Mouse (Mus musculus) CH12.LX (cell line): ENCODE data around the gene Zfp637. TPM values are rescaled to one million over a fixed set of nuclear protein-coding genes. Genes with fewer than 3 reads are reported as not detected.

Source experiments
- DNase-seq: peaks from one replicate; pipeline ENCODE4 v3.0.0-alpha.2; 2013; ENCODE audit errors: extremely low read depth
- H3K27ac ChIP-seq: 2 replicates; pipeline ENCODE4 v1.5.1; 2012; ENCODE audit warnings: low read depth, mild to moderate bottlenecking, control low read depth, moderate library complexity; ENCODE audit not compliant: insufficient read depth
- H3K27me3 ChIP-seq: replicated peaks from 2 replicates; pipeline ENCODE3; 2012; ENCODE audit warnings: inconsistent platforms
- H3K36me3 ChIP-seq, 2 experiments: replicated peaks in 1 of 2; 2 replicates each; pipeline versions ENCODE3 to v1.6.1; 2012; ENCODE audit warnings: inconsistent platforms in 1 of 2, low read length in 1 of 2, mild to moderate bottlenecking in 1 of 2, mixed read lengths in 1 of 2, moderate library complexity in 1 of 2; ENCODE audit not compliant: control insufficient read depth in 1 of 2, insufficient read depth in 1 of 2
- H3K4me1 ChIP-seq, 2 experiments: 2 replicates each; pipeline ENCODE4 v1.6.1; 2012; ENCODE audit warnings: inconsistent platforms in 1 of 2, moderate library complexity in 1 of 2; ENCODE audit not compliant: insufficient read depth in 2 of 2, control insufficient read depth in 1 of 2
- H3K4me2 ChIP-seq: 2 replicates; pipeline ENCODE4 v1.6.1; 2012; ENCODE audit warnings: low read depth, mild to moderate bottlenecking, control low read depth; ENCODE audit not compliant: poor library complexity, insufficient read depth, severe bottlenecking
- H3K4me3 ChIP-seq, 3 experiments: fragments of 150-350 bp in 1 of 3; sonication (generic) in 1 of 3; replicated peaks in 1 of 3; 2 replicates each; pipeline versions ENCODE3 to v1.5.1; 2011 to 2012; ENCODE audit warnings: low read depth in 2 of 3, low read length in 2 of 3, mild to moderate bottlenecking in 2 of 3, moderate library complexity in 2 of 3, control low read depth in 1 of 3, improper control_type of control experiment in 1 of 3, inconsistent platforms in 1 of 3, mixed read lengths in 1 of 3; ENCODE audit not compliant: poor library complexity in 1 of 3
- H3K79me2 ChIP-seq: replicated peaks from 2 replicates; pipeline ENCODE4 v1.6.1; 2012; ENCODE audit warnings: mild to moderate bottlenecking, moderate library complexity; ENCODE audit not compliant: control insufficient read depth, poor library complexity, insufficient read depth, severe bottlenecking; ENCODE audit errors: extremely low read depth
- H3K9ac ChIP-seq: 2 replicates; pipeline ENCODE4 v1.6.1; 2012; ENCODE audit warnings: low read depth, mild to moderate bottlenecking, control low read depth, moderate library complexity; ENCODE audit not compliant: insufficient read depth
- H3K9me3 ChIP-seq: replicated peaks from 2 replicates; pipeline ENCODE3; 2012; ENCODE audit warnings: low read length, inconsistent platforms, mixed read lengths
- BHLHE40 ChIP-seq: IDR thresholded peaks from 2 replicates; pipeline ENCODE4 v1.6.1; 2011; ENCODE audit warnings: mild to moderate bottlenecking, low read depth, low read length, improper control_type of control experiment
- CHD1 ChIP-seq: IDR thresholded peaks from 2 replicates; pipeline ENCODE4 v1.6.1; 2012; ENCODE audit warnings: low read depth, low read length, improper control_type of control experiment, inconsistent platforms
- CHD2 ChIP-seq: IDR thresholded peaks from 2 replicates; pipeline ENCODE4 v1.6.1; 2011; ENCODE audit warnings: low read length, improper control_type of control experiment
- CTCF ChIP-seq, 2 experiments: IDR thresholded peaks in 1 of 2; conservative IDR thresholded peaks in 1 of 2; 2 replicates each; pipeline ENCODE4 v1.5.1; 2011 to 2012; ENCODE audit warnings: low read depth in 2 of 2, low read length in 2 of 2, improper control_type of control experiment in 1 of 2, inconsistent platforms in 1 of 2, mild to moderate bottlenecking in 1 of 2, moderate library complexity in 1 of 2
- E2F4 ChIP-seq: IDR thresholded peaks from 2 replicates; pipeline ENCODE4 v1.6.1; 2011; ENCODE audit warnings: low read depth, low read length, improper control_type of control experiment; ENCODE audit not compliant: insufficient replicate concordance
- ELF1 ChIP-seq: IDR thresholded peaks from 2 replicates; pipeline ENCODE4 v1.6.1; 2014; ENCODE audit warnings: low read depth, mild to moderate bottlenecking, inconsistent platforms, low read length, improper control_type of control experiment
- EP300 ChIP-seq: IDR thresholded peaks from 2 replicates; pipeline ENCODE4 v1.6.1; 2011; ENCODE audit warnings: low read length, improper control_type of control experiment
- ETS1 ChIP-seq: conservative IDR thresholded peaks from 2 replicates; pipeline ENCODE4 v1.6.1; 2012; ENCODE audit warnings: low read depth, mild to moderate bottlenecking, inconsistent platforms, low read length, improper control_type of control experiment, moderate library complexity
- GABPA ChIP-seq: IDR thresholded peaks from 2 replicates; pipeline ENCODE4 v1.6.1; 2012; ENCODE audit warnings: low read depth, low read length, improper control_type of control experiment, inconsistent platforms; ENCODE audit not compliant: insufficient replicate concordance
- HCFC1 ChIP-seq: IDR thresholded peaks from 2 replicates; pipeline ENCODE4 v1.6.1; 2012; ENCODE audit warnings: low read depth, mild to moderate bottlenecking, inconsistent platforms, low read length, improper control_type of control experiment
- JUN ChIP-seq: IDR thresholded peaks from 2 replicates; pipeline ENCODE4 v1.6.1; 2011; ENCODE audit warnings: low read depth, mild to moderate bottlenecking, low read length, improper control_type of control experiment, moderate library complexity; ENCODE audit not compliant: insufficient read depth
- JUND ChIP-seq: conservative IDR thresholded peaks from 2 replicates; pipeline ENCODE4 v1.6.1; 2011; ENCODE audit warnings: low read depth, low read length, improper control_type of control experiment
- KAT2A ChIP-seq: IDR thresholded peaks from 2 replicates; pipeline ENCODE4 v1.6.1; 2012; ENCODE audit warnings: low read length, improper control_type of control experiment, inconsistent platforms; ENCODE audit not compliant: insufficient replicate concordance
- MYC ChIP-seq: IDR thresholded peaks from 2 replicates; pipeline ENCODE4 v1.6.1; 2011; ENCODE audit warnings: low read depth, mild to moderate bottlenecking, improper control_type of control experiment, low read length
- NELFE ChIP-seq: IDR thresholded peaks from 2 replicates; pipeline ENCODE4 v1.6.1; 2011; ENCODE audit warnings: low read depth, low read length, improper control_type of control experiment
- PAX5 ChIP-seq: IDR thresholded peaks from 2 replicates; pipeline ENCODE4 v1.6.1; 2012; ENCODE audit warnings: low read length, inconsistent platforms, mixed read lengths
- SIN3A ChIP-seq: IDR thresholded peaks from 2 replicates; pipeline ENCODE4 v1.6.1; 2012; ENCODE audit warnings: low read length, improper control_type of control experiment, inconsistent platforms
- SMC3 ChIP-seq: IDR thresholded peaks from 2 replicates; pipeline ENCODE4 v1.6.1; 2011; ENCODE audit warnings: low read depth, low read length, improper control_type of control experiment
- TBP ChIP-seq: conservative IDR thresholded peaks from 2 replicates; pipeline ENCODE4 v1.6.1; 2011; ENCODE audit warnings: low read depth, low read length, improper control_type of control experiment
- TCF12 ChIP-seq: IDR thresholded peaks from 2 replicates; pipeline ENCODE4 v1.6.1; 2014; ENCODE audit warnings: low read depth, mild to moderate bottlenecking, inconsistent platforms, low read length, improper control_type of control experiment
- USF2 ChIP-seq: conservative IDR thresholded peaks from 2 replicates; pipeline ENCODE4 v1.6.1; 2011; ENCODE audit warnings: low read depth, low read length, improper control_type of control experiment
- ZC3H11A ChIP-seq: IDR thresholded peaks from 2 replicates; pipeline ENCODE4 v1.6.1; 2012; ENCODE audit warnings: low read depth, mild to moderate bottlenecking, inconsistent platforms, low read length, improper control_type of control experiment
- ZKSCAN1 ChIP-seq: IDR thresholded peaks from 2 replicates; pipeline ENCODE4 v1.6.1; 2012; ENCODE audit warnings: low read depth, inconsistent platforms, low read length, improper control_type of control experiment, borderline replicate concordance
- ZMIZ1 ChIP-seq: IDR thresholded peaks from 2 replicates; pipeline ENCODE4 v1.6.1; 2012; ENCODE audit warnings: low read depth, mild to moderate bottlenecking, inconsistent platforms, low read length, improper control_type of control experiment
- ZNF384 ChIP-seq: IDR thresholded peaks from 2 replicates; pipeline ENCODE4 v1.6.1; 2012; ENCODE audit warnings: low read depth, low read length, improper control_type of control experiment, inconsistent platforms
- dilution Hi-C: fragments of 300-500 bp; cut with MboI; formaldehyde crosslinking; loops from 2 replicates; pipeline ENCODE4 v1.14.3; 2020; ENCODE audit warnings: low sequenced_read_pairs; ENCODE audit not compliant: extremely low pct_unique_long_range_greater_than_20kb, extremely low pct_ligation_motif_present
- in situ Hi-C: fragments of 300-500 bp; cut with MboI; formaldehyde crosslinking; loops from 3 replicates; pipeline ENCODE4 v1.14.3; 2019; ENCODE audit warnings: low sequenced_read_pairs, low pct_ligation_motif_present, low pct_unique_long_range_greater_than_20kb, mixed read lengths
- polyA plus RNA-seq: library from polyadenylated mRNA; unstranded; fragments of >175 nt; gene quantifications from 2 replicates; pipeline ENCODE4 v1.2.1, GENCODE M21; 2012; ENCODE audit warnings: low read depth; ENCODE audit not compliant: insufficient read length
- total RNA-seq, 2 experiments: library from RNA; depleted of rRNA; stranded (reverse); fragments of 300-350 nt in 1 of 2; fragments of >200 nt in 1 of 2; gene quantifications; 2 replicates each; pipeline ENCODE4 v1.2.3; 2012 to 2014

The Zfp637 gene
- total and polyA plus RNA-seq, 3 experiments: 12.5 to 19.7 (median 18.7) TPM

GRCm38 (mm10) chr6:117840686-117841510 is at the start of gene Zfp637 (continued):
- TF ChIP-seq JUND: no peak

DNA sequence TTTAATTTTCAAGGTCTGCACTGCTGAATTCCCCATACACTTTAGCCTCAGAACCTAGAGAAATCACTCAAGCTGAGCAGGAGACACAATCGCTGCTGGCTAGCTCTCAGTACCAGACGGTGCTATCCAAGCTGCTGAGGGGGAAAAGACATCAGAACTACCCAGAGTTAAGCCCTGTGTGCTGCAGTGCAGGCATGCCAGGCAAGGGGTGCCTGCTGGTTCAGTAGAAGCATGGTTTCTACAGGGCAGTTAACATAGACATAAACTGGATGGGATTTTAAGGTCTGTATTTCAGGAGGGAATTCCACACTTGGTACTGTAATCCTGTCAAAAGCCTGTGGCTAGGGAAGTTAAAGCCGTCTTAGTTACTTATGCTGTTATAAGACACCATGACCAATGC is 45.7 kb upstream of the Zfp637 start:
- no peak for TF ChIP-seq CHD2
- TF ChIP-seq ZMIZ1: no peak
- TF ChIP-seq PAX5: no peak
- TF ChIP-seq ZNF384: no peak
- TF ChIP-seq TCF12: no peak
- no peak for TF ChIP-seq ELF1
- no peak for TF ChIP-seq GABPA
- no peak for TF ChIP-seq MYC
- TF ChIP-seq KAT2A: no peak
- no peak for TF ChIP-seq NELFE
- no peak for TF ChIP-seq SMC3
- TF ChIP-seq JUN: no peak
- TF ChIP-seq HCFC1: no peak
- TF ChIP-seq CTCF (conservative IDR thresholded peaks at IDR 0.05 in 1 of 2, IDR thresholded peaks at IDR 0.05 in 1 of 2; ENCODE audit: low read depth in 2 of 2, low read length in 2 of 2): no peak
- TF ChIP-seq SIN3A: no peak
- no peak overlapping the region for H3K4me3 ChIP-seq
- no peaks in the 10 kb centered on the region for H3K79me2 ChIP-seq
- no peak overlapping the region for H3K4me2 ChIP-seq
- no peak overlapping the region for H3K9ac ChIP-seq
- no peaks in the 10 kb centered on the region for H3K36me3 ChIP-seq
- no peak overlapping the region for H3K27ac ChIP-seq
- in situ Hi-C loops: no loop called here
- dilution Hi-C loops: no loop called here
- H3K27me3 ChIP-seq: peaks cover 37% of the 10 kb centered on the region
- no peaks in the 10 kb centered on the region for H3K4me1 ChIP-seq
- no peak for DNase-seq
- peaks cover 4% of the 10 kb centered on the region for H3K9me3 ChIP-seq

- Histone ChIP-seq H3K4me2 (no peak overlapping the region), H3K9ac (no peak overlapping the region), H3K27me3 (peaks cover 62% of the 10 kb centered on the region), H3K36me3 (no peaks in the 10 kb centered on the region), H3K79me2 (no peaks in the 10 kb centered on the region), H3K27ac (no peak overlapping the region), H3K4me1 (no peaks in the 10 kb centered on the region), H3K4me3 (no peak overlapping the region), H3K9me3 (peaks cover 1% of the 10 kb centered on the region)
- DNase-seq: no peak
- TF ChIP-seq ZMIZ1 (no peak), TBP (no peak), ETS1 (no peak), CHD2 (no peak), BHLHE40 (no peak), CHD1 (no peak), PAX5 (no peak), ZC3H11A (no peak), USF2 (no peak), TCF12 (no peak), SMC3 (no peak), EP300 (no peak), ZKSCAN1 (no peak), E2F4 (no peak)
- in situ Hi-C loops: no loop called here
- dilution Hi-C loops: no loop called here
These were observed 40.2 kb upstream of the Zfp637 start for GRCm38 (mm10) chr6:117800824-117801223.
